Mouse (Mus musculus) erythroblast, embryonic 14.5 days (primary cell): ENCODE measurements around the gene Ugcg.

ENCODE experiments used
- GATA1 ChIP-seq: IDR thresholded peaks from 2 replicates; pipeline ENCODE4 v1.6.1; 2012; ENCODE audit warnings: low read length, inconsistent platforms, mixed read lengths
- TAL1 ChIP-seq: IDR thresholded peaks from 3 replicates; pipeline ENCODE4 v1.6.1; 2012; ENCODE audit warnings: low read length, inconsistent platforms, mixed read lengths

DNA sequence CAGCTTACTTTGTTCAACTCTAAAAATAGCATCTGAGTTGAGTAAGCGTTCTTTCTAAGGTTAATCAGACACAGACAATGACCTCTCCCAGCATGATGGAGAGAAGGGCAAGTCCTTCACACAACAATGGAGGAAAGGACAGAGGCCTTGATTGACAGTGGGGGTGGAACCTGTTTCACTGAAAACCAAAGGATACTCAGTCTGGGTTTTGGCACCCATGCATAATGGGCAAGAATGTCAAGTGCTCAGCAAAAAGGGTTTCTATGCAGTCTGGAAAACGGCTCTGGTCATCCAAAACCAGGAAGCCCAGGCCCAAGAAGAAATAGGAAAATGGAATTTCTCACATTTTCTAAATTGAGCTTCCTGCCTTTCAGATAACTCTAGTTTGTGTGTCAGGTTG lies 16.4 kb upstream of the Ugcg start:
- TF ChIP-seq GATA1 (no peak), TAL1 (no peak)
